Mouse (Mus musculus) C2C12 (cell line): ENCODE results near the gene Syce3.

Experiments used
- CTCF ChIP-seq: IDR thresholded peaks from one replicate; pipeline ENCODE4 v1.5.1; 2011; ENCODE audit not compliant: control insufficient read depth, insufficient read depth, insufficient read length
- FOSL1 ChIP-seq: IDR thresholded peaks from one replicate; pipeline ENCODE4 v1.8.0; 2011; ENCODE audit warnings: mild to moderate bottlenecking, low read length; ENCODE audit not compliant: poor library complexity, insufficient read depth, severe bottlenecking
- MAX ChIP-seq: IDR thresholded peaks from one replicate; pipeline ENCODE4 v1.6.1; 2011; ENCODE audit warnings: mild to moderate bottlenecking, control low read depth
- MYOG ChIP-seq: IDR thresholded peaks from one replicate; pipeline ENCODE4 v1.6.1; 2011; ENCODE audit not compliant: control insufficient read depth, insufficient read length; ENCODE audit errors: extremely low read depth

- TF ChIP-seq CTCF (no peak), FOSL1 (no peak), MYOG (no peak), MAX (no peak)
Measured at GRCm38 (mm10) chr15:89343325-89343724, 67.0 kb downstream of the Syce3 start.
